Mouse (Mus musculus) heart, embryonic 11.5 days (tissue): Measurements from ENCODE around the gene Ifit2. TPM values are rescaled to one million over a fixed set of nuclear protein-coding genes. Genes with fewer than 3 reads are reported as not detected.
A peak's percentile ranks its signal among the peaks of the same experiment; 100 is the strongest.

Source experiments
- ATAC-seq: fragments of 200-750 bp; cut with Nextera tagmentation; replicated peaks from 2 replicates; pipeline ENCODE4 v1.8.0; 2017; ENCODE audit warnings: moderate library complexity; ENCODE audit not compliant: insufficient number of reproducible peaks, low FRiP score, low TSS enrichment
- H3K27ac ChIP-seq: fragments of 300-500 bp; sonication (generic); 2 replicates; pipeline ENCODE4 v1.5.1; 2014; ENCODE audit warnings: mild to moderate bottlenecking, low read depth, low read length
- H3K27me3 ChIP-seq: fragments of 300-500 bp; sonication (generic); 2 replicates; pipeline ENCODE4 v1.6.1; 2014; ENCODE audit warnings: mild to moderate bottlenecking, low read length, mixed read lengths; ENCODE audit not compliant: control insufficient read depth, insufficient read depth
- H3K36me3 ChIP-seq: fragments of 300-500 bp; sonication (generic); 2 replicates; pipeline ENCODE4 v1.6.1; 2014; ENCODE audit warnings: mild to moderate bottlenecking, low read length, moderate library complexity, mixed read lengths; ENCODE audit not compliant: control insufficient read depth, insufficient read depth
- H3K4me1 ChIP-seq: fragments of 300-500 bp; sonication (generic); 2 replicates; pipeline ENCODE4 v1.6.1; 2014; ENCODE audit warnings: low read length; ENCODE audit not compliant: control insufficient read depth, insufficient read depth
- H3K4me2 ChIP-seq: fragments of 300-500 bp; sonication (generic); 2 replicates; pipeline ENCODE4 v1.6.1; 2014; ENCODE audit warnings: mild to moderate bottlenecking, moderate library complexity
- H3K4me3 ChIP-seq: fragments of 300-500 bp; sonication (generic); 2 replicates; pipeline ENCODE4 v1.5.1; 2014; ENCODE audit warnings: low read depth, low read length
- H3K9ac ChIP-seq: fragments of 300-500 bp; sonication (generic); 2 replicates; pipeline ENCODE4 v1.6.1; 2014; ENCODE audit warnings: mild to moderate bottlenecking, low read depth, low read length, moderate library complexity
- H3K9me3 ChIP-seq: fragments of 300-500 bp; sonication (generic); replicated peaks from 2 replicates; pipeline ENCODE4 v1.6.1; 2016; ENCODE audit warnings: low read length; ENCODE audit not compliant: control insufficient read depth
- WGBS: fragments of 180-500 bp; shearing (Covaris S2); extraction: QIAGEN DNeasy Blood & Tissue Kit; methylation state at CpG from one replicate; pipeline ENCODE4 v1.1.7; 2014; ENCODE audit not compliant: insufficient replicate concordance; 5-methylcytosine and 5-hydroxymethylcytosine counted together
- polyA plus RNA-seq: library from polyadenylated mRNA; unstranded; fragments of >200 nt; fragmentation: Nextera tagmentation; extraction: Ambion mirVana; gene quantifications from 2 replicates; pipeline ENCODE4 v1.2.1, GENCODE M21; 2014

Ifit2 gene
- polyA plus RNA-seq, 1 experiment from 2014 or later: 5.6 TPM

DNA sequence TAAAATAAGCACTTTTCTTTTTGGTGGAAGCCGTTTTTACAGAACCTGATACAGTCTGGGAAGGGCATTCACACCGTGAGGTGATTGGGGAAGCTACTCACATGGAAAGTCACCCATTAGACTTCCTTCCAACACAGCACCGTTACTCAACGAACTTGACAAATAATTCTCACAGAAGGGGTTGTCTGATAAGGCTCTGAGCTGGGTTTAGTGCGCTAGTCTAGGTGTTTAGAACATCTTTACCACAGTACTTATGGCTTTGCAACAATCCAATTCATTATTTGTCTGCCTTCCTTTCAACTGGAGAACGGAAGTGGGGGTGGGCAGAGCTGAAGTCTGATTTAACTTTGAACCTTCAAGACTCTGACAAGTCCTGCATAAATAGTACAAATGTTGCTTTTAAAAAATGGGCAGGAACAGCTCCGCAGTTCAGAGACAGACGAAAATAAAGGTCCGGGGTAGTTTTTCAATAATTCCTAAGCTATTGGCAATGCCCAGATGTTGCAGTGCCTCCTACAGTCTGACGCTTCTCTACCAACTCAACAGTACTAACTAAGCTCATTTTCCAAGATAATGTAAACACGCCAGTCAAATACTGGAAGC is 24.1 kb upstream of the Ifit2 start:
- Histone ChIP-seq H3K27ac (peak overlapping the region; percentile 71; the same call in 1 of the 2 replicates), H3K36me3 (no peaks in the 10 kb centered on the region), H3K4me1 (peaks cover 8% of the 10 kb centered on the region), H3K9ac (peak overlapping the region; percentile 85), H3K27me3 (no peaks in the 10 kb centered on the region), H3K4me3 (peak overlapping the region; percentile 80), H3K9me3 (no peaks in the 10 kb centered on the region), H3K4me2 (peak overlapping the region; percentile 87)
- WGBS: 17% methylated on average over 11 of the region's 11 CpGs
- ATAC-seq: 0 out of 2 replicates have a peak, but pooled peaks have one; percentile 2

GRCm38 (mm10) chr19:34526941-34527682 is 23.4 kb upstream of the Ifit2 start, which contains the start of gene Lipa:
Gene Lipa, minus strand, starts transcription at chr19:34527474.
- Histone ChIP-seq H3K27me3 (no peaks in the 10 kb centered on the region), H3K9me3 (no peaks in the 10 kb centered on the region), H3K27ac (peak within 1 kb of the TSS; percentile 71; the same call in 1 of the 2 replicates), H3K4me2 (peak within 1 kb of the TSS; percentile 87), H3K9ac (peak within 1 kb of the TSS; percentile 85), H3K4me1 (peaks cover 8% of the 10 kb centered on the region), H3K4me3 (peak within 1 kb of the TSS; percentile 80), H3K36me3 (no peaks in the 10 kb centered on the region)
- WGBS: under 1% methylated on average over 29 of the region's 29 CpGs
- peak; percentile 100 for ATAC-seq

- no peak overlapping the region for H3K4me3 ChIP-seq
- no peaks in the 10 kb centered on the region for H3K36me3 ChIP-seq
- no peak overlapping the region for H3K27ac ChIP-seq
- H3K4me1 ChIP-seq: no peaks in the 10 kb centered on the region
- H3K9me3 ChIP-seq: no peaks in the 10 kb centered on the region
- 83% methylated on average over 4 of the region's 4 CpGs for WGBS
- no peak for ATAC-seq
- no peaks in the 10 kb centered on the region for H3K27me3 ChIP-seq
- no peak overlapping the region for H3K9ac ChIP-seq
- no peak overlapping the region for H3K4me2 ChIP-seq
These were observed 18.3 kb upstream of the Ifit2 start for GRCm38 (mm10) chr19:34532061-34532751.

DNA sequence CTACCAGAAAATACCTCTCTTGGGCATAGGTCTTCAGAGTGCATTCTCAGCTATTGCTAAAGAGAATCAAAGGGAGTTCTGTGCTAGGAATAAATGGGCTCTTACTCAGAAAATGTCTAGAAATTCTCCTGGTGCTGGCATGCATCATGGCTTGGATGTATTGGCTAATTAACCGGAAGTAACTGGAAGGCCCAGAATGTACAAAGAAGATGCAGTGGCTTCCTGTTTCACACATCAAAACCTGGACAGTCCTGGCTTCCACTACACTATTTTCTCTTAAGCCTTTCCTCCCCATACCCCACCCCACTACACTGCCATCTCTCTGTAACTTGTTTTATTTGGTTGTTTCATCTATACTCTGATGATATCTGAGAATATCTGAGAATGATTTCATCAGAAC is 11.1 kb upstream of the Ifit2 start:
- no peak overlapping the region for H3K4me3 ChIP-seq
- no peaks in the 10 kb centered on the region for H3K36me3 ChIP-seq
- ATAC-seq: no peak
- no peak overlapping the region for H3K4me2 ChIP-seq
- no peaks in the 10 kb centered on the region for H3K27me3 ChIP-seq
- 63% methylated on average over 1 of the region's 1 CpGs for whole genome bisulfite sequencing
- H3K9me3 ChIP-seq: no peaks in the 10 kb centered on the region
- H3K27ac ChIP-seq: no peak overlapping the region
- no peak overlapping the region for H3K9ac ChIP-seq
- H3K4me1 ChIP-seq: no peaks in the 10 kb centered on the region

GRCm38 (mm10) chr19:34546211-34546610 is 4.3 kb upstream of the Ifit2 start:
- Histone ChIP-seq H3K27me3 (no peaks in the 10 kb centered on the region), H3K9me3 (no peaks in the 10 kb centered on the region), H3K4me1 (no peaks in the 10 kb centered on the region), H3K4me2 (no peak overlapping the region), H3K9ac (no peak overlapping the region), H3K27ac (no peak overlapping the region), H3K36me3 (no peaks in the 10 kb centered on the region), H3K4me3 (no peak overlapping the region)
- 83% methylated on average over 4 of the region's 4 CpGs for WGBS
- ATAC-seq: no peak

DNA sequence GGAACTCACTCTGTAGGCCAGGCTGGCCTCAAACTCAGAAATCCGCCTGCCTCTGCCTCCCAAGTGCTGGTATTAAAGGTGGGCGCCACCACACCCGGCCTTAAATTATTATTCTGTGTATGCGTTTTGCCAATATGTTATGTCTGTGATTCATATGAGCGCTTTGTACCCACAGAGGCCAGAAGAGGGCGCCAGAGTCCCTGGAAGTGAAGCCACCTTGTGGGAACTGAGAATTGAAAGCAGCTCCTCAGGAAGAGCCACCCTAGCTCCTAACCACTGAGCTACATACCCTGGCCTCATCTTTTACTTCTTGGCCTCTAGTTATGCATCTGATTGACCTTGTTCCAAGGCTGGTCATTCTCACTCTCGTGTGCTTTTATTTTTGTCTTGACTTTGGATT is 2.5 kb upstream of the Ifit2 start:
- no peak for ATAC-seq
- 23% methylated on average over 7 of the region's 7 CpGs for WGBS
- Histone ChIP-seq H3K9ac (no peak overlapping the region), H3K27me3 (no peaks in the 10 kb centered on the region), H3K36me3 (no peaks in the 10 kb centered on the region), H3K4me1 (peaks cover 10% of the 10 kb centered on the region; the same call in 1 of the 2 replicates), H3K4me2 (no peak overlapping the region), H3K4me3 (no peak overlapping the region), H3K27ac (no peak overlapping the region), H3K9me3 (no peaks in the 10 kb centered on the region)

- Histone ChIP-seq H3K36me3 (no peaks in the 10 kb centered on the region), H3K27ac (no peak overlapping the region; the same call in 1 of the 2 replicates), H3K4me3 (peak overlapping the region; percentile 51), H3K4me1 (peaks cover 14% of the 10 kb centered on the region; the same call in 1 of the 2 replicates), H3K4me2 (peak overlapping the region; percentile 67), H3K27me3 (no peaks in the 10 kb centered on the region), H3K9ac (peak overlapping the region; percentile 63; the same call in 1 of the 2 replicates), H3K9me3 (no peaks in the 10 kb centered on the region)
- ATAC-seq: no peak
- WGBS: 27% methylated on average over 4 of the region's 4 CpGs
These were observed 325 bp upstream of the Ifit2 start for GRCm38 (mm10) chr19:34550205-34550533.

- Histone ChIP-seq H3K4me2 (peak overlapping the region; percentile 35), H3K4me3 (no peak overlapping the region), H3K9ac (no peak overlapping the region), H3K36me3 (no peaks in the 10 kb centered on the region), H3K27ac (peak overlapping the region; percentile 46), H3K27me3 (no peaks in the 10 kb centered on the region), H3K4me1 (peaks cover 14% of the 10 kb centered on the region; the same call in 1 of the 2 replicates), H3K9me3 (no peaks in the 10 kb centered on the region)
- WGBS: 53% methylated on average over 5 of the region's 5 CpGs
- no peak for ATAC-seq
These were observed 1.5 kb downstream of the Ifit2 start for GRCm38 (mm10) chr19:34551981-34552380.
